ENCODE assay signal across 19 mouse cellular contexts in the genomic region with DNA sequence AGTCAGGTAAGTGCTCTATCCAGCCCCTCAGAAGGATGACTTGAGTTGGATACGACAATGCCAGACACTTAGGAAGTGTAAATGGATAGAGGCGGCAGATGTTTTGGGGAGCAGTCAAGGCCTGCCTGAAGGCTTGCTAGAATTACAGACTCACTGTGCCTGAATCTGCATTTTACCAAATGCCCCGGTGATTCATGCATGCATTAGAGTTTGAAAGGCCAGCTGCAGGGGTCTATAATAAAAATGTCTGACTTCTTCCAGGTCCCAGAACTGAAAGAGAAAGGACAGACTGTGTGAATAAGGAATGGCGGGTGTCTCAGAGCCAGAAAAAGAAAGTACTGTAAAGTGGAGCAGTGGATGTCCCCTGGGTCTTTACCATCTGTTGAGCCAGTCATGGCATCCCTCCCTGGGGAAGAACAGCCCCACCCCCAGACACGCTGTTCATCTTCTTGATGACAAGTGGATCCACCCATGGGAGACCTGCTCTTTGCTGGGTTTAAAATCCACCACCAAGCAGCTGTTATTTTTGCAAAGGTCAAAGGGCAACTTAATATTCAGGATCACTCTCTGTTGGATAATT.
DNase-seq lines count a peak whose midpoint lies in the region; TF ChIP-seq lines count a peak whose summit lies in the region.
"Had no signal": no experiment of that assay in that cellular context is flagged by ENCODE, and none has a peak within 500 bp of the region (broad histone marks: within the 10 kb centered on the region; RNA-seq: fewer than 3 reads in every experiment).

No protein-coding gene starts in this region.

- TF ChIP-seq EP300 in CH12.LX (IDR thresholded peaks at IDR 0.05; ENCODE audit: low read length), result no peak

- dilution Hi-C loops in CH12.LX (cut with MboI; ENCODE audit: extremely low pct_ligation_motif_present, extremely low pct_unique_long_range_greater_than_20kb, low sequenced_read_pairs), result no loop called here

- H3K4me1 ChIP-seq in CH12.LX (ENCODE audit: control insufficient read depth in 1 of 2, insufficient read depth in 2 of 2), result peaks cover 3 to 16% of the 10 kb centered on the region in 2 experiments; a peak in 2 of 4 replicates
- H3K4me1 ChIP-seq: embryonic facial prominence, embryonic 13.5 days; heart, embryonic 13.5 days; limb, embryonic 15.5 days had no signal

- H3K4me3 ChIP-seq in left cerebral cortex, adult 2 months, result no peak overlapping the region
- H3K4me3 ChIP-seq in CH12.LX (replicated peaks in 1 of 3; ENCODE audit: low read depth in 2 of 3, low read length in 2 of 3, poor library complexity in 1 of 3), result no peak overlapping the region
- H3K4me3 ChIP-seq: embryonic facial prominence, embryonic 13.5 days; heart, embryonic 13.5 days; limb, embryonic 15.5 days; liver, embryonic 15.5 days; midbrain, embryonic 13.5 days had no signal

- H3K27ac ChIP-seq in left cerebral cortex, adult 2 months, result no peak overlapping the region
- no peak overlapping the region for H3K27ac ChIP-seq in CH12.LX (ENCODE audit: insufficient read depth, low read depth)
- H3K27ac ChIP-seq: embryonic facial prominence, embryonic 13.5 days; heart, embryonic 13.5 days; hindbrain, embryonic 14.5 days; limb, embryonic 15.5 days; liver, embryonic 15.5 days; midbrain, embryonic 13.5 days had no signal

- peaks cover 2% of the 10 kb centered on the region for H3K9me3 ChIP-seq in CH12.LX (replicated peaks; ENCODE audit: low read length)
- H3K9me3 ChIP-seq: heart, embryonic 13.5 days; limb, embryonic 15.5 days; liver, embryonic 15.5 days; midbrain, embryonic 13.5 days had no signal

- TF ChIP-seq CTCF in left cerebral cortex, adult 2 months (IDR thresholded peaks at IDR 0.05), result no peak
- TF ChIP-seq CTCF in CH12.LX (conservative IDR thresholded peaks at IDR 0.05 in 1 of 2, IDR thresholded peaks at IDR 0.05 in 1 of 2; ENCODE audit: low read depth in 2 of 2, low read length in 2 of 2), result no peak

- no peak overlapping the region for H3K4me2 ChIP-seq in CH12.LX (ENCODE audit: insufficient read depth, low read depth, poor library complexity, severe bottlenecking)
- H3K4me2 ChIP-seq: embryonic facial prominence, embryonic 13.5 days; heart, embryonic 13.5 days; hindbrain, embryonic 14.5 days; limb, embryonic 15.5 days; liver, embryonic 15.5 days; midbrain, embryonic 13.5 days had no signal

- no peak for TF ChIP-seq POLR2A in CH12.LX (IDR thresholded peaks at IDR 0.05; ENCODE audit: low read depth, low read length)

- no peaks in the 10 kb centered on the region for H3K79me2 ChIP-seq in CH12.LX (replicated peaks; ENCODE audit: control insufficient read depth, extremely low read depth, insufficient read depth, poor library complexity, severe bottlenecking)

- in situ Hi-C loops in CH12.LX (cut with MboI; ENCODE audit: low pct_ligation_motif_present, low pct_unique_long_range_greater_than_20kb, low sequenced_read_pairs), result no loop called here

- no peaks in the 10 kb centered on the region for H3K27me3 ChIP-seq in CH12.LX (replicated peaks)
- H3K27me3 ChIP-seq: embryonic facial prominence, embryonic 13.5 days; heart, embryonic 13.5 days; limb, embryonic 15.5 days; liver, embryonic 15.5 days; midbrain, embryonic 13.5 days had no signal

- H3K9ac ChIP-seq in CH12.LX (ENCODE audit: insufficient read depth, low read depth), result no peak overlapping the region
- H3K9ac ChIP-seq: embryonic facial prominence, embryonic 13.5 days; heart, embryonic 13.5 days; hindbrain, embryonic 14.5 days; limb, embryonic 15.5 days; liver, embryonic 15.5 days; midbrain, embryonic 13.5 days had no signal

- DNase-seq in left cerebral cortex, postnatal 4 days, result peak; percentile 7
- DNase-seq in left cerebral cortex, adult 2 months (ENCODE audit: extremely low spot score in 1 of 2, low spot score in 2 of 2), result no peak
- peak; percentile 53 to 56 for DNase-seq in B cell, adult 2 months
- peak; percentile 54 for DNase-seq in CH12.LX (ENCODE audit: extremely low read depth)
- DNase-seq in mesoderm, embryonic 11.5 days (ENCODE audit: low read depth, low spot score), result peak; percentile 56
- DNase-seq in c-Kit-positive CD71-positive TER-119-positive erythroid progenitor cells, embryonic 14.5 days (ENCODE audit: low spot score), result no peak
- no peak for DNase-seq in kidney, postnatal 10 days
- DNase-seq: adrenal gland, adult 2 months; cerebellum, adult 11-12 months; heart, postnatal 14 days; kidney, adult 9 months; kidney, postnatal 36 days; right cerebral cortex, adult 18-20 months had no signal

- TF ChIP-seq RAD21 in CH12.LX (IDR thresholded peaks at IDR 0.05; ENCODE audit: low read depth, low read length), result no peak

- no peaks in the 10 kb centered on the region for H3K36me3 ChIP-seq in CH12.LX (replicated peaks in 1 of 2; ENCODE audit: control insufficient read depth in 1 of 2, insufficient read depth in 1 of 2, low read length in 1 of 2)
- H3K36me3 ChIP-seq: embryonic facial prominence, embryonic 13.5 days; heart, embryonic 13.5 days; limb, embryonic 15.5 days; liver, embryonic 15.5 days; midbrain, embryonic 13.5 days had no signal

- intact Hi-C loops in left cerebral cortex, postnatal 4 days (cut with DNase I), result no loop called here
- intact Hi-C loops in left cerebral cortex, adult 2 months (cut with DNase I), result no loop called here

TF ChIP-seq in CH12.LX, 34 proteins besides CTCF, POLR2A, EP300 and RAD21:
- TF ChIP-seq ETS1 (conservative IDR thresholded peaks at IDR 0.05; ENCODE audit: low read depth, low read length), result peak; percentile 36; the same call in 1 of the 2 replicates
- TF ChIP-seq USF1 (IDR thresholded peaks at IDR 0.05; ENCODE audit: low read depth, low read length), result no peak

Comparison
In these comparisons a context has a peak if more than half of its experiments do, and no peak if none do; other contexts are left out.
1. DNase-seq: peak in left cerebral cortex, postnatal 4 days (single experiment), B cell, adult 2 months (2 of 2), CH12.LX (single experiment) and mesoderm, embryonic 11.5 days (single experiment); none in left cerebral cortex, adult 2 months (0 of 2), c-Kit-positive CD71-positive TER-119-positive erythroid progenitor cells, embryonic 14.5 days (single experiment) and kidney, postnatal 10 days (single experiment).